Mouse (Mus musculus) neural tube, embryonic 14.5 days (tissue): Measurements from ENCODE around the gene Eif4e1b. TPM values are rescaled to one million over a fixed set of nuclear protein-coding genes. Genes with fewer than 3 reads are reported as not detected.

Experiments used
- ATAC-seq: fragments of 200-750 bp; cut with Nextera tagmentation; 2 replicates; pipeline ENCODE4 v1.8.0; 2017; ENCODE audit warnings: low read depth, mild to moderate bottlenecking, moderate TSS enrichment, moderate library complexity
- H3K27ac ChIP-seq: fragments of 300-500 bp; sonication (generic); 2 replicates; pipeline ENCODE4 v1.5.1; 2014; ENCODE audit warnings: low read depth, mild to moderate bottlenecking, control low read depth, low read length, moderate library complexity, mixed read lengths
- H3K27me3 ChIP-seq: fragments of 300-500 bp; sonication (generic); 2 replicates; pipeline ENCODE4 v1.6.1; 2014; ENCODE audit warnings: low read length; ENCODE audit not compliant: control insufficient read depth, insufficient read depth
- H3K36me3 ChIP-seq: fragments of 300-500 bp; sonication (generic); 2 replicates; pipeline ENCODE4 v1.6.1; 2014; ENCODE audit warnings: low read length, mixed read lengths; ENCODE audit not compliant: control insufficient read depth, insufficient read depth
- H3K4me1 ChIP-seq: fragments of 300-500 bp; sonication (generic); 2 replicates; pipeline ENCODE4 v1.6.1; 2014; ENCODE audit warnings: low read length; ENCODE audit not compliant: control insufficient read depth, insufficient read depth
- H3K4me2 ChIP-seq: fragments of 300-500 bp; sonication (generic); 2 replicates; pipeline ENCODE4 v1.6.1; 2014; ENCODE audit warnings: mild to moderate bottlenecking, low read depth, low read length, control low read depth
- H3K4me3 ChIP-seq: fragments of 300-500 bp; sonication (generic); 2 replicates; pipeline ENCODE4 v1.5.1; 2014; ENCODE audit warnings: low read depth, low read length, control low read depth, mixed read lengths
- H3K9ac ChIP-seq: fragments of 300-500 bp; sonication (generic); replicated peaks from 2 replicates; pipeline ENCODE4 v1.6.1; 2014; ENCODE audit warnings: low read depth, mild to moderate bottlenecking, control low read depth, low read length, mixed read lengths
- H3K9me3 ChIP-seq: fragments of 300-500 bp; sonication (generic); 2 replicates; pipeline ENCODE4 v1.6.1; 2016; ENCODE audit warnings: low read length; ENCODE audit not compliant: control insufficient read depth
- WGBS: fragments of 180-500 bp; shearing (Covaris S2); extraction: QIAGEN DNeasy Blood & Tissue Kit; methylation state at CpG from one replicate; pipeline ENCODE4 v1.1.7; 2014; 5-methylcytosine and 5-hydroxymethylcytosine counted together
- polyA plus RNA-seq: library from polyadenylated mRNA; unstranded; fragments of >200 nt; fragmentation: Nextera tagmentation; extraction: Ambion mirVana; gene quantifications from 2 replicates; pipeline ENCODE4 v1.2.1, GENCODE M21; 2014

The Eif4e1b gene
- polyA plus RNA-seq, 1 experiment from 2014 or later, result not detected

DNA sequence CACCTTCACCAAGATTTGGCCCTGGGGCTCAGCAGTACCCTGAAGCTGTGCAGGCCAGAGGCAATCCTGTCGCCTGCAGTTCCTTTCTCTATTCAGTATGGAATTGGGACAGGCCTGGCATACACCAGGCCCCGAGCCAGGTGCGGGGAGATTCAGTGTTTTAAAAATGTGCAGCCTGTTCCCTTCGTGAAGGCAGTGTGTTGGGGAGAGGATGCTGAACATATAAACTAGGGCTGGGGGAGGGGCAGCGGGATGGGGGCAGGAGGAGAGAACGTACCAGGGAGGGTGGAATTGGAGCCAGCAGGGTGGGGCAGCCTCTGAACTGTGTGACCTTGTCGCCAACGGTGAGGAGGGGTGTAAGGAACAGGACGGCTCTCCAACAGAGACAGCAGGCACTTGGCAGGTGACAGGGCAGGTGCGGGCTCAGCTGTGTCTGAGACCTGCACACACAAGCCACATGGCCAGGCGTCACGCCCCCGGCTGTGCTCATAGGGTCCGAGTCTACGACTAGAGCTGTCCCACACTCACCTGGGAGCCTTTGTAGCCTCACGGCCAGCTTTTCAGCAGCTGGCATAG, 10.3 kb downstream of the Eif4e1b start:
- H3K4me2 ChIP-seq, result no peak overlapping the region
- H3K4me1 ChIP-seq, result peaks cover 5% of the 10 kb centered on the region; the same call in 1 of the 2 replicates
- H3K9me3 ChIP-seq, result no peaks in the 10 kb centered on the region
- H3K9ac ChIP-seq, result no peak overlapping the region
- H3K27me3 ChIP-seq, result no peaks in the 10 kb centered on the region; the same call in 1 of the 2 replicates
- WGBS, result 81% methylated on average over 16 of the region's 16 CpGs
- no peaks in the 10 kb centered on the region for H3K36me3 ChIP-seq
- no peak for ATAC-seq
- no peak overlapping the region for H3K27ac ChIP-seq
- no peak overlapping the region for H3K4me3 ChIP-seq

GRCm38 (mm10) chr13:54794843-54795242, 11.0 kb downstream of the Eif4e1b start:
- WGBS, result 50% methylated on average over 5 of the region's 5 CpGs
- ATAC-seq, result no peak
- no peak overlapping the region for H3K27ac ChIP-seq
- no peaks in the 10 kb centered on the region for H3K9me3 ChIP-seq
- no peaks in the 10 kb centered on the region for H3K36me3 ChIP-seq
- no peak overlapping the region for H3K4me2 ChIP-seq
- H3K27me3 ChIP-seq, result no peaks in the 10 kb centered on the region; the same call in 1 of the 2 replicates
- H3K4me1 ChIP-seq, result peaks cover 5% of the 10 kb centered on the region; the same call in 1 of the 2 replicates
- no peak overlapping the region for H3K9ac ChIP-seq
- H3K4me3 ChIP-seq, result no peak overlapping the region

GRCm38 (mm10) chr13:54797356-54797755, 13.6 kb downstream of the Eif4e1b start:
- WGBS, result 41% methylated on average over 4 of the region's 4 CpGs
- no peaks in the 10 kb centered on the region for H3K4me1 ChIP-seq
- no peak overlapping the region for H3K4me2 ChIP-seq

GRCm38 (mm10) chr13:54797861-54798643, 14.3 kb downstream of the Eif4e1b start:
- H3K9ac ChIP-seq, result no peak overlapping the region
- H3K4me1 ChIP-seq, result no peaks in the 10 kb centered on the region
- no peaks in the 10 kb centered on the region for H3K27me3 ChIP-seq
- no peaks in the 10 kb centered on the region for H3K9me3 ChIP-seq
- no peak for ATAC-seq
- H3K4me2 ChIP-seq, result no peak overlapping the region
- no peak overlapping the region for H3K27ac ChIP-seq
- 82% methylated on average over 16 of the region's 16 CpGs for WGBS
- no peaks in the 10 kb centered on the region for H3K36me3 ChIP-seq
- H3K4me3 ChIP-seq, result no peak overlapping the region

More at GRCm38 (mm10) chr13:54797356-54797755, 13.6 kb downstream of the Eif4e1b start:
- no peak for ATAC-seq
- H3K27ac ChIP-seq, result no peak overlapping the region
- H3K9ac ChIP-seq, result no peak overlapping the region
- H3K27me3 ChIP-seq, result no peaks in the 10 kb centered on the region; the same call in 1 of the 2 replicates
- no peaks in the 10 kb centered on the region for H3K9me3 ChIP-seq
- no peaks in the 10 kb centered on the region for H3K36me3 ChIP-seq
- H3K4me3 ChIP-seq, result no peak overlapping the region

GRCm38 (mm10) chr13:54798740-54799139, 14.9 kb downstream of the Eif4e1b start:
- Histone ChIP-seq H3K4me3 (no peak overlapping the region), H3K4me2 (no peak overlapping the region), H3K9me3 (no peaks in the 10 kb centered on the region), H3K9ac (no peak overlapping the region), H3K4me1 (no peaks in the 10 kb centered on the region), H3K27ac (no peak overlapping the region), H3K27me3 (no peaks in the 10 kb centered on the region), H3K36me3 (no peaks in the 10 kb centered on the region)
- 85% methylated on average over 10 of the region's 10 CpGs for WGBS
- no peak; the same call in 1 of the 2 replicates for ATAC-seq

- Histone ChIP-seq H3K27ac (no peak overlapping the region), H3K4me2 (no peak overlapping the region; the same call in 1 of the 2 replicates), H3K9me3 (no peaks in the 10 kb centered on the region), H3K4me3 (no peak overlapping the region), H3K9ac (0 out of 2 replicates have a peak overlapping the region, but pooled peaks have one; percentile 11), H3K27me3 (no peaks in the 10 kb centered on the region), H3K36me3 (no peaks in the 10 kb centered on the region), H3K4me1 (no peaks in the 10 kb centered on the region)
- ATAC-seq, result no peak
- 19% methylated on average over 9 of the region's 9 CpGs for WGBS
These were observed 15.9 kb downstream of the Eif4e1b start for GRCm38 (mm10) chr13:54799701-54800100.

DNA sequence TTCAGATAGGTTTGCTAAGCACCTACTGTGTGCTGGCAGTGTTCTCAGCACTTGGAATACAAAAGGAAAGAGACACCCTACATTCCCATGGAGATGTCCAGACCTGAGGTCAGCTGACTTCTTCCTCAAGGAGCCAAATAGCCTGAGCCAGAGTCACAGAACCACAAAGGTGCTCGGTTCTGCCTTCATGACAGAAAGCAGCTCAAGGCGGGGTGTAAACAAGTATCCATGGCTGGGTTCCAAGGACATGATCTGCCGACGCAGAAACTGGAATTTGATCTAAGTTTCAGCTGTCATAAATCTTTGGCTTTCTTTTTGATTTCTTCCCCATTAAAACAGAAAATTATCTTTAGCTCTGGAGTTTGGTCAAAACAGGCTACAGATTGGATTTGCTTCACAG, 16.4 kb downstream of the Eif4e1b start:
- H3K9ac ChIP-seq, result no peak overlapping the region
- H3K4me1 ChIP-seq, result no peaks in the 10 kb centered on the region
- no peaks in the 10 kb centered on the region for H3K9me3 ChIP-seq
- no peak overlapping the region for H3K27ac ChIP-seq
- no peaks in the 10 kb centered on the region for H3K27me3 ChIP-seq
- no peaks in the 10 kb centered on the region for H3K36me3 ChIP-seq
- no peak for ATAC-seq
- no peak overlapping the region for H3K4me2 ChIP-seq
- H3K4me3 ChIP-seq, result no peak overlapping the region
- WGBS, result 83% methylated on average over 4 of the region's 4 CpGs

GRCm38 (mm10) chr13:54803010-54803409, 19.2 kb downstream of the Eif4e1b start:
- H3K36me3 ChIP-seq, result no peaks in the 10 kb centered on the region
- no peaks in the 10 kb centered on the region for H3K27me3 ChIP-seq
- H3K9me3 ChIP-seq, result no peaks in the 10 kb centered on the region
- no peak overlapping the region for H3K4me3 ChIP-seq
- no peak for ATAC-seq
- H3K27ac ChIP-seq, result no peak overlapping the region
- no peak overlapping the region for H3K4me2 ChIP-seq
- 86% methylated on average over 6 of the region's 6 CpGs for WGBS
- no peaks in the 10 kb centered on the region for H3K4me1 ChIP-seq
- no peak overlapping the region for H3K9ac ChIP-seq

DNA sequence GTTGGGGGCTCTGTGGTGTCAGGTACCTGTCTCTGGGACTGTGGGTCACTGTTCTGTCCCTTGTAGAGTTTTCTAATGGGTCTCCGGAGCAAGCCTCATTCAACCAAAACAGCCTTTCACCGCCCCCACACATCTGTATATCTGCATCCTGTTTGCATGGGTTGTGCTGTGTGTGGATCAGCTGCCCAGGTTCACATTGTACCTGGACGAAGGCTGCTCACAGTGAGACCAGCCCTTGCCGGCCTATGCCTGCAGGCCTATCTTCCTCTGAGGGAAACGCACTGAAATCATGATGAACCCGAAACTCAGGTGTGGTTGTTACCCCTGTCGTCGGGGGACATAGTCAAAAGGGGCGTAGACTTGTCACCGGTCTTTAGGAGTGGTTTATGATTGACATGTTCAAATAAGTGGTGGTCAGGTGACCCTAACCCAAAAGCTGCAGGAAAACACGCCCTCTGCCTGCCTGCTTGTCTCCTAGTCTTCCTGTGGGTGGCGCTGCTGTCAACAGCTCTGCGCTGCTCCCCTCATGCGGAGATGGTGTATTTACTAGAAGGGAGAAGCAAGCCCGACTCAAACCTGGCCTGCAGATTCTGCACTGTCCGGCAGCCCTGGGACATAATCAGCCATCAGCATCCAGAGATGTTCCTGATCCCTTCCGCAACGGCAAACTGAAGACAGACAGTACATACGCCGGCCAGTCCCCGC, 21.5 kb downstream of the Eif4e1b start:
- no peak overlapping the region for H3K4me3 ChIP-seq
- H3K9me3 ChIP-seq, result no peaks in the 10 kb centered on the region
- no peaks in the 10 kb centered on the region for H3K36me3 ChIP-seq
- no peak overlapping the region for H3K9ac ChIP-seq
- H3K4me1 ChIP-seq, result no peaks in the 10 kb centered on the region
- H3K27ac ChIP-seq, result no peak overlapping the region
- WGBS, result 44% methylated on average over 21 of the region's 21 CpGs
- H3K4me2 ChIP-seq, result no peak overlapping the region
- ATAC-seq, result no peak
- no peaks in the 10 kb centered on the region for H3K27me3 ChIP-seq
